Mouse (Mus musculus) liver, embryonic 14.5 days (tissue): ENCODE measurements around the gene Sprr2d. TPM values are rescaled to one million over a fixed set of nuclear protein-coding genes. Genes with fewer than 3 reads are reported as not detected.

ENCODE experiments used
- ATAC-seq: fragments of 200-750 bp; cut with Nextera tagmentation; 2 replicates; pipeline ENCODE4 v1.8.0; 2017; ENCODE audit warnings: moderate number of reproducible peaks, mild to moderate bottlenecking, moderate library complexity; ENCODE audit not compliant: insufficient read depth
- DNase-seq, 3 experiments: peaks; one replicate each; pipeline ENCODE4 v3.0.0-alpha.2; 2012 to 2013; ENCODE audit warnings: low read depth in 3 of 3, low spot score in 3 of 3
- H3K27ac ChIP-seq: fragments of 300-500 bp; sonication (generic); 2 replicates; pipeline ENCODE4 v1.5.1; 2014; ENCODE audit warnings: moderate library complexity, mild to moderate bottlenecking, control low read depth, inconsistent platforms
- H3K27me3 ChIP-seq: fragments of 300-500 bp; sonication (generic); 2 replicates; pipeline ENCODE4 v1.6.1; 2014; ENCODE audit warnings: mild to moderate bottlenecking, low read length, moderate library complexity; ENCODE audit not compliant: control insufficient read depth, insufficient read depth
- H3K36me3 ChIP-seq: fragments of 300-500 bp; sonication (generic); replicated peaks from 2 replicates; pipeline ENCODE4 v1.6.1; 2014; ENCODE audit warnings: low read depth; ENCODE audit not compliant: control insufficient read depth, insufficient read depth
- H3K4me1 ChIP-seq, 2 experiments: fragments of 200-500 bp in 1 of 2; fragments of 300-500 bp in 1 of 2; sonication (generic) in 1 of 2; replicated peaks; 2 replicates each; pipeline ENCODE4 v1.6.1; 2012 to 2014; ENCODE audit warnings: antibody characterized with exemption in 1 of 2, inconsistent platforms in 1 of 2, low read length in 1 of 2; ENCODE audit not compliant: control insufficient read depth in 2 of 2, insufficient read depth in 2 of 2
- H3K4me2 ChIP-seq: fragments of 300-500 bp; sonication (generic); 2 replicates; pipeline ENCODE4 v1.6.1; 2014; ENCODE audit warnings: low read depth, mild to moderate bottlenecking, control low read depth, moderate library complexity
- H3K4me3 ChIP-seq, 2 experiments: fragments of 200-500 bp in 1 of 2; fragments of 300-500 bp in 1 of 2; sonication (generic) in 1 of 2; 2 replicates each; pipeline ENCODE4 v1.5.1; 2012 to 2014; ENCODE audit warnings: low read depth in 2 of 2, low read length in 2 of 2, mild to moderate bottlenecking in 2 of 2, control low read depth in 1 of 2, inconsistent platforms in 1 of 2, moderate library complexity in 1 of 2; ENCODE audit not compliant: insufficient read depth in 1 of 2
- H3K9ac ChIP-seq: fragments of 300-500 bp; sonication (generic); replicated peaks from 2 replicates; pipeline ENCODE4 v1.6.1; 2014; ENCODE audit warnings: mild to moderate bottlenecking, control low read depth, moderate library complexity
- H3K9me3 ChIP-seq: fragments of 300-500 bp; sonication (generic); 2 replicates; pipeline ENCODE4 v1.6.1; 2016; ENCODE audit warnings: low read length, mixed read lengths; ENCODE audit not compliant: control insufficient read depth
- CTCF ChIP-seq: IDR thresholded peaks from 2 replicates; pipeline ENCODE4 v1.5.1; 2016; ENCODE audit warnings: antibody characterized with exemption, low read depth, control low read depth
- EP300 ChIP-seq: IDR thresholded peaks from 2 replicates; pipeline ENCODE4 v1.6.1; 2016; ENCODE audit warnings: antibody characterized with exemption, low read depth
- WGBS: fragments of 180-500 bp; shearing (Covaris S2); extraction: QIAGEN DNeasy Blood & Tissue Kit; methylation state at CpG from one replicate; pipeline ENCODE4 v1.1.7; 2014; ENCODE audit not compliant: insufficient replicate concordance; 5-methylcytosine and 5-hydroxymethylcytosine counted together
- polyA plus RNA-seq, 2 experiments: library from polyadenylated mRNA; depleted of rRNA in 1 of 2; stranded (reverse) in 1 of 2; unstranded in 1 of 2; fragments of >200 nt; fragmentation: Nextera tagmentation in 1 of 2; extraction: Ambion mirVana in 1 of 2; gene quantifications; 2 replicates each; pipeline versions ENCODE4 v1.2.1 to v1.2.3; 2012 to 2014

The Sprr2d gene
- polyA plus RNA-seq (2012; rRNA removed) (not detected in 2 replicates), polyA plus RNA-seq (2014; fragmentation: Nextera tagmentation; extraction: Ambion mirVana) (not detected in 2 replicates)

DNA sequence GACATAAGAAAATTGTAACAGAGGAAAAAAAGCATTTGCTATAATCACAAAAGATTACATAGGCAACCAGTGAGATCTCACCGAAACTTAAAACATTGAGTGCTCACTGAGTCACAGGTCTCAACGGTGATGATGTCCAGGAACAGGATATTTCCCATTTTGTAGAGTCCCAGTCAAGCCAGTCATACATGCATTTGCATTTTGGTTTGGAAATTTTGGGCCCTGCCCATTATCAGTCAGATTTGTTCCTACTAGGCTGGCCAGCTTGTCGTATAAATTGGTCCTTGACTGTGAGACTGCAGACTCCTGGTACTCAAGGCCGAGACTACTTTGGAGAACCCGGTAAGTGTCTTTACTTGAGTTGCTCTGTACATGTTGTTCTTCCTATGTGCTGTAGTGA lies at the start of gene Sprr2d:
TSS of gene Sprr2d (plus strand) at position 301 of the 400 bp plus-strand sequence.
- Histone ChIP-seq H3K4me2 (no peak within 1 kb of the TSS), H3K27ac (no peak within 1 kb of the TSS), H3K9me3 (no peaks in the 10 kb centered on the region), H3K4me1 (no peaks in the 10 kb centered on the region), H3K9ac (no peak within 1 kb of the TSS), H3K4me3 (no peak within 1 kb of the TSS), H3K27me3 (no peaks in the 10 kb centered on the region), H3K36me3 (no peaks in the 10 kb centered on the region)
- 75% methylated on average over 5 of the region's 5 CpGs for WGBS
- no peak for DNase-seq
- no peak for ATAC-seq
- TF ChIP-seq CTCF = no peak
- no peak for TF ChIP-seq EP300

DNA sequence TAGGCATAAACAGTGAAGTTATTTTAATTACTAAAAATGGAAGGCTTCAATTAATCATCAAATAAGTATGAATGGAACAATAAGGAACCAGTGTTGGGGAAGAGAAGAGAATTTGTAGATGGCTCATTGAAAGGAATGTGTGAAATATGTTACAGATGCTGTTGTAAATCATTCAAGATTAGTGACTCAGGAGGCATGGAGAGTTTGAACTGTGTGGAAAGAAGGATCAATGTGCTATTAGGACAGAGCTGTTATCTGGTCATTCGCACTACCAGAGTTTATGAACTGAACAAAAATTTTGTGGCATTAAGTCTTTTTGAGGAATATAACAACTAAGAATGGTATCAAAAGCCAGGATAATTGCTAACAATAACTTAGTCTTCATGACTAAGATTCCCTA lies 31.5 kb upstream of the Sprr2d start:
- Histone ChIP-seq H3K4me2 (no peak overlapping the region), H3K9ac (no peak overlapping the region), H3K27me3 (no peaks in the 10 kb centered on the region), H3K9me3 (no peaks in the 10 kb centered on the region), H3K36me3 (no peaks in the 10 kb centered on the region), H3K4me1 (no peaks in the 10 kb centered on the region), H3K4me3 (no peak overlapping the region), H3K27ac (no peak overlapping the region)
- no peak for ATAC-seq
- TF ChIP-seq EP300 (no peak), CTCF (no peak)
- WGBS = 63% methylated on average over 1 of the region's 1 CpGs
- no peak for DNase-seq

GRCm38 (mm10) chr3:92316320-92316719 lies 22.6 kb upstream of the Sprr2d start, which contains the start of gene Sprr2b:
Gene Sprr2b, plus strand, starts transcription at chr3:92316620.
- no peaks in the 10 kb centered on the region for H3K4me1 ChIP-seq
- no peak within 1 kb of the TSS for H3K27ac ChIP-seq
- WGBS = 49% methylated on average over 2 of the region's 2 CpGs
- no peak within 1 kb of the TSS for H3K4me2 ChIP-seq
- no peak for DNase-seq
- TF ChIP-seq EP300 (no peak), CTCF (no peak)
- H3K9me3 ChIP-seq = no peaks in the 10 kb centered on the region
- no peak within 1 kb of the TSS for H3K9ac ChIP-seq
- no peak for ATAC-seq
- no peak within 1 kb of the TSS for H3K4me3 ChIP-seq
- no peaks in the 10 kb centered on the region for H3K36me3 ChIP-seq
- no peaks in the 10 kb centered on the region for H3K27me3 ChIP-seq

DNA sequence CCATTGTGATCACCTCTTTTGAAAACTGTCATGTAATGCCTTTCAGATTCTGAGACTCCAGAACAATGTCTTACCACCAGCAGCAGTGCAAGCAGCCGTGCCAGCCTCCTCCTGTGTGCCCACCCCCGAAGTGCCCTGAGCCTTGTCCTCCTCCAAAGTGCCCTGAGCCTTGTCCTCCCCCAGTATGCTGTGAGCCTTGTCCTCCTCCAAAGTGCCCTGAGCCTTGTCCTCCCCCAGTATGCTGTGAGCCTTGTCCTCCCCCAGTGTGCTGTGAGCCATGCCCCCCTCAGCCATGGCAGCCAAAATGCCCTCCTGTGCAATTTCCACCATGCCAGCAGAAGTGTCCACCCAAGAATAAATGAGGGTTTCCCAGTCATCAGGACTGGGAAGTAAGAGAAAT lies 21.6 kb upstream of the Sprr2d start:
- no peaks in the 10 kb centered on the region for H3K27me3 ChIP-seq
- no peak for DNase-seq
- WGBS = 44% methylated on average over 2 of the region's 2 CpGs
- no peaks in the 10 kb centered on the region for H3K9me3 ChIP-seq
- ATAC-seq = no peak
- H3K36me3 ChIP-seq = no peaks in the 10 kb centered on the region
- no peak for TF ChIP-seq EP300
- TF ChIP-seq CTCF = no peak
- no peak overlapping the region for H3K4me3 ChIP-seq
- H3K4me2 ChIP-seq = no peak overlapping the region
- no peaks in the 10 kb centered on the region for H3K4me1 ChIP-seq
- no peak overlapping the region for H3K27ac ChIP-seq
- no peak overlapping the region for H3K9ac ChIP-seq

DNA sequence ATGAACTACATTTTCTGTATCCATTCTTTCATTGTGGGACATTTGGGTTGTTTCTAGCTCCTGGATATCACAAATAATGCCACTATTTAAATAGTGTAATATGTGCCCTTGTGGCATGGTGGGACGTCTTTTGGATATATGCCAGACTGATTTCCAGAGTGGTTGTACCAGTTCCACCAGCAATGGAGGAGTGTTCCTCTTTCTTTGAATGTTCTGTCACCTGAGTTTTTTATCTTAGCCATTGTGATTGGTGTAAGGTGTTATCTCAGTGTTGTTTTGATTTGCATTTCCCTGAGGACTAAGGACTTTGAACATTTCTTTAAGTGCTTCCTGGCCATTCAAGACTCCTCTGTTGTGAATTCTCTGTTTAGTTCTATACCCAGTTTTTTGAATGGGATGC lies 2.7 kb upstream of the Sprr2d start:
- H3K27ac ChIP-seq = no peak overlapping the region
- H3K4me1 ChIP-seq = no peaks in the 10 kb centered on the region
- DNase-seq (no peak), ATAC-seq (no peak)
- H3K9me3 ChIP-seq = no peaks in the 10 kb centered on the region
- H3K4me2 ChIP-seq = no peak overlapping the region
- H3K27me3 ChIP-seq = no peaks in the 10 kb centered on the region
- WGBS = 47% methylated on average over 1 of the region's 1 CpGs
- no peaks in the 10 kb centered on the region for H3K36me3 ChIP-seq
- no peak for TF ChIP-seq EP300
- TF ChIP-seq CTCF = no peak
- no peak overlapping the region for H3K4me3 ChIP-seq
- no peak overlapping the region for H3K9ac ChIP-seq
